Mouse (Mus musculus): ENCODE measurements around the gene Ldb3. TPM values are rescaled to one million over a fixed set of nuclear protein-coding genes. Genes with fewer than 3 reads are reported as not detected.
A peak's percentile ranks its signal among the peaks of the same experiment; 100 is the strongest.

Ldb3 gene
- total and polyA plus RNA-seq, 3 experiments, result 0.01 TPM; not detected in 2

GRCm38 (mm10) chr14:34574068-34574467, 14.4 kb downstream of the Ldb3 start:
- H3K36me3 ChIP-seq (ENCODE audit: control insufficient read depth in 1 of 2, insufficient read depth in 2 of 2, low read length in 2 of 2), result no peaks in the 10 kb centered on the region
- H3K9ac ChIP-seq (ENCODE audit: control insufficient read depth, low read depth, low read length, poor library complexity, severe bottlenecking), result no peak overlapping the region
- no peaks in the 10 kb centered on the region for H3K79me2 ChIP-seq (ENCODE audit: control insufficient read depth, insufficient read depth, low read length, poor library complexity)
- H3K9me3 ChIP-seq (replicated peaks; ENCODE audit: insufficient read depth, low read length), result no peaks in the 10 kb centered on the region
- no peaks in the 10 kb centered on the region for H3K4me1 ChIP-seq (ENCODE audit: control insufficient read depth in 1 of 2, insufficient read depth in 2 of 2, low read length in 2 of 2)
- no peaks in the 10 kb centered on the region for H3K27me3 ChIP-seq (ENCODE audit: control insufficient read depth in 1 of 2, insufficient read depth in 2 of 2, low read length in 2 of 2)
- no peak overlapping the region for H3K27ac ChIP-seq (ENCODE audit: control insufficient read depth, low read depth, low read length)
- DNase-seq (ENCODE audit: low read depth, low spot score), result no peak
- TF ChIP-seq HCFC1 (IDR thresholded peaks at IDR 0.05; ENCODE audit: low read depth, low read length) (no peak), MAX (IDR thresholded peaks at IDR 0.05; ENCODE audit: low read length) (no peak), MXI1 (IDR thresholded peaks at IDR 0.05; ENCODE audit: low read depth, low read length) (no peak), TCF12 (IDR thresholded peaks at IDR 0.05; ENCODE audit: low read depth, low read length) (no peak), SMC3 (IDR thresholded peaks at IDR 0.05; ENCODE audit: low read depth, low read length) (peak; percentile 23; the same call in 1 of the 2 replicates), POLR2AphosphoS2 (IDR thresholded peaks at IDR 0.05; ENCODE audit: low read length) (no peak), MYB (IDR thresholded peaks at IDR 0.05; ENCODE audit: low read depth, low read length) (no peak), KAT2A (conservative IDR thresholded peaks at IDR 0.05; ENCODE audit: low read depth, low read length) (no peak), POLR2AphosphoS5 (IDR thresholded peaks at IDR 0.05; ENCODE audit: borderline replicate concordance, low read depth, low read length) (no peak), CHD2 (IDR thresholded peaks at IDR 0.05; ENCODE audit: low read length) (no peak), EP300 (IDR thresholded peaks at IDR 0.05; ENCODE audit: low read depth in 1 of 2, low read length in 2 of 2) (no peak), GATA1 (IDR thresholded peaks at IDR 0.05; ENCODE audit: low read depth, low read length) (no peak), MAFK (IDR thresholded peaks at IDR 0.05; ENCODE audit: borderline replicate concordance, low read depth, low read length) (no peak), ZMIZ1 (IDR thresholded peaks at IDR 0.05; ENCODE audit: low read depth, low read length) (no peak), RCOR1 (IDR thresholded peaks at IDR 0.05; ENCODE audit: low read depth, low read length) (no peak), MEF2A (IDR thresholded peaks at IDR 0.05; ENCODE audit: extremely low read depth, insufficient replicate concordance, low read depth, low read length, poor library complexity, severe bottlenecking) (no peak), USF2 (IDR thresholded peaks at IDR 0.05; ENCODE audit: borderline replicate concordance in 1 of 2, insufficient read depth in 1 of 2, low read depth in 1 of 2, low read length in 2 of 2) (no peak), NELFE (IDR thresholded peaks at IDR 0.05; ENCODE audit: low read depth, low read length) (no peak), UBTF (IDR thresholded peaks at IDR 0.05; ENCODE audit: borderline replicate concordance, insufficient read depth, low read depth, low read length) (no peak), USF1 (IDR thresholded peaks at IDR 0.05; ENCODE audit: low read depth, low read length) (no peak), CTCF (IDR thresholded peaks at IDR 0.05 in 2 of 3, conservative IDR thresholded peaks at IDR 0.05 in 1 of 3; ENCODE audit: control insufficient read depth in 1 of 3, insufficient read depth in 1 of 3, low read depth in 2 of 3, low read length in 3 of 3, poor library complexity in 1 of 3, severe bottlenecking in 1 of 3) (peak; percentile 16 to 53 (median 37); a peak in 4 of 6 replicates), BHLHE40 (IDR thresholded peaks at IDR 0.05; ENCODE audit: borderline replicate concordance, low read depth, low read length) (no peak), JUND (IDR thresholded peaks at IDR 0.05; ENCODE audit: low read depth, low read length) (no peak), SIN3A (IDR thresholded peaks at IDR 0.05; ENCODE audit: low read length) (no peak), NRF1 (IDR thresholded peaks at IDR 0.05; ENCODE audit: insufficient read depth, low read depth, low read length, poor library complexity, severe bottlenecking) (no peak), ZC3H11A (IDR thresholded peaks at IDR 0.05; ENCODE audit: low read depth, low read length) (no peak), RAD21 (IDR thresholded peaks at IDR 0.05; ENCODE audit: low read depth, low read length) (peak; percentile 13)
- no peak overlapping the region for H3K4me3 ChIP-seq (ENCODE audit: control insufficient read depth in 1 of 2, insufficient read depth in 1 of 2, low read depth in 2 of 2, low read length in 2 of 2)
